Mouse (Mus musculus): ENCODE results near the gene Hoxb9. TPM values are rescaled to one million over a fixed set of nuclear protein-coding genes. Genes with fewer than 3 reads are reported as not detected.

Gene Hoxb9
- polyA plus RNA-seq, 1 experiment from 2014 or later = not detected

GRCm38 (mm10) chr11:96315344-96315681 lies 44.1 kb downstream of the Hoxb9 start:
- ATAC-seq (ENCODE audit: low FRiP score) (no peak), DNase-seq (ENCODE audit: low spot score, missing footprints) (peak; percentile 94)
- H3K27ac ChIP-seq (ENCODE audit: low read depth, low read length) = no peak overlapping the region
- peaks cover 7% of the 10 kb centered on the region for H3K4me1 ChIP-seq (ENCODE audit: control insufficient read depth, insufficient read depth, low read length)
- 2% methylated on average over 5 of the region's 5 CpGs for WGBS
- H3K27me3 ChIP-seq (ENCODE audit: control insufficient read depth, insufficient read depth, low read length) = peaks cover 100% of the 10 kb centered on the region
- H3K9me3 ChIP-seq (ENCODE audit: control insufficient read depth, low read length) = no peaks in the 10 kb centered on the region
- no peak overlapping the region for H3K4me2 ChIP-seq
- no peak overlapping the region for H3K4me3 ChIP-seq (ENCODE audit: low read depth, low read length)
- no peak overlapping the region for H3K9ac ChIP-seq (ENCODE audit: low read length)
- no peaks in the 10 kb centered on the region for H3K36me3 ChIP-seq (ENCODE audit: control insufficient read depth, insufficient read depth, low read length)

GRCm38 (mm10) chr11:96316696-96317607 lies 45.7 kb downstream of the Hoxb9 start:
- 7% methylated on average over 18 of the region's 18 CpGs for WGBS
- no peak for ATAC-seq (ENCODE audit: low FRiP score)
- Histone ChIP-seq H3K27me3 (ENCODE audit: control insufficient read depth, insufficient read depth, low read length) (peaks cover 100% of the 10 kb centered on the region), H3K4me1 (ENCODE audit: control insufficient read depth, insufficient read depth, low read length) (peaks cover 5% of the 10 kb centered on the region), H3K27ac (ENCODE audit: low read depth, low read length) (no peak overlapping the region), H3K4me3 (ENCODE audit: low read depth, low read length) (no peak overlapping the region), H3K9ac (ENCODE audit: low read length) (no peak overlapping the region), H3K9me3 (ENCODE audit: control insufficient read depth, low read length) (no peaks in the 10 kb centered on the region), H3K4me2 (no peak overlapping the region), H3K36me3 (ENCODE audit: control insufficient read depth, insufficient read depth, low read length) (no peaks in the 10 kb centered on the region)
- DNase-seq (ENCODE audit: low spot score, missing footprints) = peak; percentile 94

GRCm38 (mm10) chr11:96317608-96318367 lies 46.5 kb downstream of the Hoxb9 start, which contains the start of gene Hoxb4:
Gene Hoxb4, plus strand, starts transcription at chr11:96318267.
- no peak; the same call in 1 of the 2 replicates for ATAC-seq (ENCODE audit: low FRiP score)
- Histone ChIP-seq H3K9ac (ENCODE audit: low read length) (no peak within 1 kb of the TSS), H3K27ac (ENCODE audit: low read depth, low read length) (no peak within 1 kb of the TSS), H3K4me3 (ENCODE audit: low read depth, low read length) (peak within 1 kb of the TSS; percentile 24), H3K4me2 (peak within 1 kb of the TSS; percentile 39), H3K9me3 (ENCODE audit: control insufficient read depth, low read length) (no peaks in the 10 kb centered on the region), H3K27me3 (ENCODE audit: control insufficient read depth, insufficient read depth, low read length) (peaks cover 100% of the 10 kb centered on the region), H3K36me3 (ENCODE audit: control insufficient read depth, insufficient read depth, low read length) (no peaks in the 10 kb centered on the region), H3K4me1 (ENCODE audit: control insufficient read depth, insufficient read depth, low read length) (peaks cover 5% of the 10 kb centered on the region)
- WGBS = 2% methylated on average over 28 of the region's 28 CpGs
- DNase-seq (ENCODE audit: low spot score, missing footprints) = peak; percentile 95

- Histone ChIP-seq H3K9ac (ENCODE audit: low read length) (no peak overlapping the region), H3K27ac (ENCODE audit: low read depth, low read length) (no peak overlapping the region)
- no peak; the same call in 1 of the 2 replicates for ATAC-seq (ENCODE audit: low FRiP score)
Observed at GRCm38 (mm10) chr11:96318368-96319070, 47.3 kb downstream of the Hoxb9 start.

GRCm38 (mm10) chr11:96319071-96319902 lies 48.0 kb downstream of the Hoxb9 start:
- peak; percentile 94 for DNase-seq (ENCODE audit: low spot score, missing footprints)
- ATAC-seq (ENCODE audit: low FRiP score) = no peak
- under 1% methylated on average over 34 of the region's 34 CpGs for WGBS
- Histone ChIP-seq H3K9me3 (ENCODE audit: control insufficient read depth, low read length) (no peaks in the 10 kb centered on the region), H3K27me3 (ENCODE audit: control insufficient read depth, insufficient read depth, low read length) (peaks cover 100% of the 10 kb centered on the region), H3K4me2 (peak overlapping the region; percentile 39), H3K4me3 (ENCODE audit: low read depth, low read length) (peak overlapping the region; percentile 24), H3K27ac (ENCODE audit: low read depth, low read length) (no peak overlapping the region), H3K36me3 (ENCODE audit: control insufficient read depth, insufficient read depth, low read length) (no peaks in the 10 kb centered on the region), H3K9ac (ENCODE audit: low read length) (no peak overlapping the region), H3K4me1 (ENCODE audit: control insufficient read depth, insufficient read depth, low read length) (peaks cover 5% of the 10 kb centered on the region)

More at GRCm38 (mm10) chr11:96318368-96319070, 47.3 kb downstream of the Hoxb9 start:
- Histone ChIP-seq H3K27me3 (ENCODE audit: control insufficient read depth, insufficient read depth, low read length) (peaks cover 100% of the 10 kb centered on the region), H3K4me3 (ENCODE audit: low read depth, low read length) (peak overlapping the region; percentile 24), H3K4me1 (ENCODE audit: control insufficient read depth, insufficient read depth, low read length) (peaks cover 5% of the 10 kb centered on the region), H3K36me3 (ENCODE audit: control insufficient read depth, insufficient read depth, low read length) (no peaks in the 10 kb centered on the region), H3K9me3 (ENCODE audit: control insufficient read depth, low read length) (no peaks in the 10 kb centered on the region), H3K4me2 (peak overlapping the region; percentile 39)
- under 1% methylated on average over 44 of the region's 45 CpGs for WGBS
- DNase-seq (ENCODE audit: low spot score, missing footprints) = no peak

- Histone ChIP-seq H3K27me3 (ENCODE audit: control insufficient read depth, insufficient read depth, low read length) (peaks cover 100% of the 10 kb centered on the region), H3K9ac (ENCODE audit: low read length) (no peak overlapping the region), H3K27ac (ENCODE audit: low read depth, low read length) (no peak overlapping the region), H3K4me1 (ENCODE audit: control insufficient read depth, insufficient read depth, low read length) (peaks cover 5% of the 10 kb centered on the region), H3K4me3 (ENCODE audit: low read depth, low read length) (no peak overlapping the region), H3K4me2 (no peak overlapping the region), H3K36me3 (ENCODE audit: control insufficient read depth, insufficient read depth, low read length) (no peaks in the 10 kb centered on the region), H3K9me3 (ENCODE audit: control insufficient read depth, low read length) (no peaks in the 10 kb centered on the region)
- ATAC-seq (ENCODE audit: low FRiP score) (no peak), DNase-seq (ENCODE audit: low spot score, missing footprints) (no peak)
- WGBS = under 1% methylated on average over 28 of the region's 29 CpGs
Observed at GRCm38 (mm10) chr11:96319910-96320309, 48.7 kb downstream of the Hoxb9 start.

- Histone ChIP-seq H3K27me3 (ENCODE audit: control insufficient read depth, insufficient read depth, low read length) (peaks cover 100% of the 10 kb centered on the region), H3K9me3 (ENCODE audit: control insufficient read depth, low read length) (no peaks in the 10 kb centered on the region), H3K4me2 (no peak overlapping the region), H3K36me3 (ENCODE audit: control insufficient read depth, insufficient read depth, low read length) (no peaks in the 10 kb centered on the region), H3K9ac (ENCODE audit: low read length) (no peak overlapping the region), H3K4me1 (ENCODE audit: control insufficient read depth, insufficient read depth, low read length) (peaks cover 5% of the 10 kb centered on the region), H3K27ac (ENCODE audit: low read depth, low read length) (no peak overlapping the region), H3K4me3 (ENCODE audit: low read depth, low read length) (no peak overlapping the region)
- DNase-seq (ENCODE audit: low spot score, missing footprints) = no peak
- 2% methylated on average over 17 of the region's 17 CpGs for WGBS
- no peak for ATAC-seq (ENCODE audit: low FRiP score)
Observed at GRCm38 (mm10) chr11:96320688-96321087, 49.4 kb downstream of the Hoxb9 start.

GRCm38 (mm10) chr11:96321846-96322245 lies 50.6 kb downstream of the Hoxb9 start:
- peaks cover 100% of the 10 kb centered on the region for H3K27me3 ChIP-seq (ENCODE audit: control insufficient read depth, insufficient read depth, low read length)
- no peaks in the 10 kb centered on the region for H3K36me3 ChIP-seq (ENCODE audit: control insufficient read depth, insufficient read depth, low read length)
- no peak overlapping the region for H3K4me2 ChIP-seq
- H3K4me3 ChIP-seq (ENCODE audit: low read depth, low read length) = no peak overlapping the region
- no peaks in the 10 kb centered on the region for H3K9me3 ChIP-seq (ENCODE audit: control insufficient read depth, low read length)
- ATAC-seq (ENCODE audit: low FRiP score) (no peak), DNase-seq (ENCODE audit: low spot score, missing footprints) (no peak)
- WGBS = 8% methylated on average over 5 of the region's 5 CpGs
- no peak overlapping the region for H3K27ac ChIP-seq (ENCODE audit: low read depth, low read length)
- H3K9ac ChIP-seq (ENCODE audit: low read length) = no peak overlapping the region
- H3K4me1 ChIP-seq (ENCODE audit: control insufficient read depth, insufficient read depth, low read length) = peaks cover 5% of the 10 kb centered on the region
